Mouse (Mus musculus): ENCODE data around the gene Lonp2. TPM values are rescaled to one million over a fixed set of nuclear protein-coding genes. Genes with fewer than 3 reads are reported as not detected.

Lonp2 gene
- polyA plus RNA-seq (2015; fragmentation: Nextera tagmentation; extraction: Ambion mirVana) = 72.5 and 78.0 TPM in 2 replicates

- H3K4me1 ChIP-seq (ENCODE audit: control insufficient read depth, insufficient read depth, low read length) = peaks cover 10% of the 10 kb centered on the region
- H3K9ac ChIP-seq (ENCODE audit: low read depth, low read length) = peak within 1 kb of the TSS; percentile 80
- H3K4me3 ChIP-seq (ENCODE audit: low read length) = peak within 1 kb of the TSS; percentile 94
- WGBS = under 1% methylated on average over 62 of the region's 62 CpGs
- no peaks in the 10 kb centered on the region for H3K36me3 ChIP-seq (ENCODE audit: control insufficient read depth, insufficient read depth, low read length)
- H3K9me3 ChIP-seq (ENCODE audit: control insufficient read depth, low read length) = no peaks in the 10 kb centered on the region
- H3K4me2 ChIP-seq (ENCODE audit: low read depth, low read length) = peak within 1 kb of the TSS; percentile 74
- peak within 1 kb of the TSS; percentile 76 for H3K27ac ChIP-seq (ENCODE audit: low read length)
- no peaks in the 10 kb centered on the region for H3K27me3 ChIP-seq (replicated peaks; ENCODE audit: control insufficient read depth, insufficient read depth, low read length)
- ATAC-seq = peak; percentile 99
Measured at GRCm38 (mm10) chr8:86623911-86624731, at the start of gene Lonp2. Lonp2 (plus strand) TSS chr8:86624043.

- 78% methylated on average over 8 of the region's 8 CpGs for WGBS
- no peak overlapping the region for H3K4me2 ChIP-seq (ENCODE audit: low read depth, low read length)
Measured at GRCm38 (mm10) chr8:86577547-86577946, 46.3 kb upstream of the Lonp2 start.

GRCm38 (mm10) chr8:86578076-86578475 is 45.8 kb upstream of the Lonp2 start:
- H3K36me3 ChIP-seq (ENCODE audit: control insufficient read depth, insufficient read depth, low read length) = no peaks in the 10 kb centered on the region
- H3K4me2 ChIP-seq (ENCODE audit: low read depth, low read length) = no peak overlapping the region
- H3K9me3 ChIP-seq (ENCODE audit: control insufficient read depth, low read length) = no peaks in the 10 kb centered on the region
- 46% methylated on average over 9 of the region's 9 CpGs for WGBS
- no peak overlapping the region for H3K27ac ChIP-seq (ENCODE audit: low read length)
- no peak overlapping the region for H3K9ac ChIP-seq (ENCODE audit: low read depth, low read length)
- ATAC-seq = no peak
- H3K4me3 ChIP-seq (ENCODE audit: low read length) = no peak overlapping the region
- H3K4me1 ChIP-seq (ENCODE audit: control insufficient read depth, insufficient read depth, low read length) = no peaks in the 10 kb centered on the region; the same call in 1 of the 2 replicates
- no peaks in the 10 kb centered on the region for H3K27me3 ChIP-seq (replicated peaks; ENCODE audit: control insufficient read depth, insufficient read depth, low read length)

More at GRCm38 (mm10) chr8:86577547-86577946, 46.3 kb upstream of the Lonp2 start:
- no peak overlapping the region for H3K27ac ChIP-seq (ENCODE audit: low read length)
- no peak overlapping the region for H3K9ac ChIP-seq (ENCODE audit: low read depth, low read length)
- H3K27me3 ChIP-seq (replicated peaks; ENCODE audit: control insufficient read depth, insufficient read depth, low read length) = no peaks in the 10 kb centered on the region
- H3K4me3 ChIP-seq (ENCODE audit: low read length) = no peak overlapping the region
- H3K4me1 ChIP-seq (ENCODE audit: control insufficient read depth, insufficient read depth, low read length) = no peaks in the 10 kb centered on the region; the same call in 1 of the 2 replicates
- no peaks in the 10 kb centered on the region for H3K9me3 ChIP-seq (ENCODE audit: control insufficient read depth, low read length)
- H3K36me3 ChIP-seq (ENCODE audit: control insufficient read depth, insufficient read depth, low read length) = no peaks in the 10 kb centered on the region
- no peak for ATAC-seq

- Histone ChIP-seq H3K4me1 (ENCODE audit: control insufficient read depth, insufficient read depth, low read length) (no peaks in the 10 kb centered on the region; the same call in 1 of the 2 replicates), H3K4me3 (ENCODE audit: low read length) (no peak overlapping the region), H3K4me2 (ENCODE audit: low read depth, low read length) (no peak overlapping the region), H3K9ac (ENCODE audit: low read depth, low read length) (no peak overlapping the region), H3K9me3 (ENCODE audit: control insufficient read depth, low read length) (no peaks in the 10 kb centered on the region), H3K27ac (ENCODE audit: low read length) (no peak overlapping the region), H3K27me3 (replicated peaks; ENCODE audit: control insufficient read depth, insufficient read depth, low read length) (no peaks in the 10 kb centered on the region), H3K36me3 (ENCODE audit: control insufficient read depth, insufficient read depth, low read length) (no peaks in the 10 kb centered on the region)
- no peak for ATAC-seq
- WGBS = 77% methylated on average over 8 of the region's 8 CpGs
Measured at GRCm38 (mm10) chr8:86578693-86579092, 45.1 kb upstream of the Lonp2 start.

- no peak within 1 kb of the TSS for H3K9ac ChIP-seq (ENCODE audit: low read depth, low read length)
- H3K36me3 ChIP-seq (ENCODE audit: control insufficient read depth, insufficient read depth, low read length) = no peaks in the 10 kb centered on the region
- H3K4me1 ChIP-seq (ENCODE audit: control insufficient read depth, insufficient read depth, low read length) = no peaks in the 10 kb centered on the region; the same call in 1 of the 2 replicates
- no peak within 1 kb of the TSS for H3K4me3 ChIP-seq (ENCODE audit: low read length)
- ATAC-seq = no peak
- no peaks in the 10 kb centered on the region for H3K27me3 ChIP-seq (replicated peaks; ENCODE audit: control insufficient read depth, insufficient read depth, low read length)
- H3K4me2 ChIP-seq (ENCODE audit: low read depth, low read length) = no peak within 1 kb of the TSS
- no peak within 1 kb of the TSS for H3K27ac ChIP-seq (ENCODE audit: low read length)
- no peaks in the 10 kb centered on the region for H3K9me3 ChIP-seq (ENCODE audit: control insufficient read depth, low read length)
Measured at GRCm38 (mm10) chr8:86580458-86580857, 43.4 kb upstream of the Lonp2 start, which contains the start of gene Abcc12. Abcc12 (minus strand) TSS chr8:86580686.

DNA sequence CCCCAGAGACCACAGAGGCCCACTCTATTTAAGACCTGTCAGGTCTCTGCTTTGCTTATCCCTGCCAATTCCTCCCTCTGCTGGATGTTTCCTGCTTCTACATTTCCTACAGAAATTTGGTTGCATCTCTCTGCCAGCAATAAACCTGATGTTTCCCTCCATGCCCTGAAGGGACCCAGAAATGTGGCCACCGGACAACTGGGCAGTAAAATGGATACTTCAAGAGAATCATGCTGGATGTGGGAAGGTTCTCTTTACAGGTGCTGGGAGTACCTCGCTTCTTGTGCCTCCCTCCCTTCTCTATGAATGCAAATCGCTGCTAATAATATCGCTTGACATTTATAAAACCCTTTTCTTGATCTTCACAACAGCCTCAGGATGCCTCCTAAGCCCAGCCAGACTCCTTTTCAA is 41.9 kb upstream of the Lonp2 start:
- Histone ChIP-seq H3K27ac (ENCODE audit: low read length) (no peak overlapping the region), H3K9me3 (ENCODE audit: control insufficient read depth, low read length) (no peaks in the 10 kb centered on the region), H3K36me3 (ENCODE audit: control insufficient read depth, insufficient read depth, low read length) (no peaks in the 10 kb centered on the region), H3K27me3 (replicated peaks; ENCODE audit: control insufficient read depth, insufficient read depth, low read length) (no peaks in the 10 kb centered on the region), H3K4me1 (ENCODE audit: control insufficient read depth, insufficient read depth, low read length) (no peaks in the 10 kb centered on the region; the same call in 1 of the 2 replicates), H3K9ac (ENCODE audit: low read depth, low read length) (no peak overlapping the region), H3K4me2 (ENCODE audit: low read depth, low read length) (no peak overlapping the region), H3K4me3 (ENCODE audit: low read length) (no peak overlapping the region)
- 80% methylated on average over 4 of the region's 4 CpGs for WGBS
- no peak for ATAC-seq

DNA sequence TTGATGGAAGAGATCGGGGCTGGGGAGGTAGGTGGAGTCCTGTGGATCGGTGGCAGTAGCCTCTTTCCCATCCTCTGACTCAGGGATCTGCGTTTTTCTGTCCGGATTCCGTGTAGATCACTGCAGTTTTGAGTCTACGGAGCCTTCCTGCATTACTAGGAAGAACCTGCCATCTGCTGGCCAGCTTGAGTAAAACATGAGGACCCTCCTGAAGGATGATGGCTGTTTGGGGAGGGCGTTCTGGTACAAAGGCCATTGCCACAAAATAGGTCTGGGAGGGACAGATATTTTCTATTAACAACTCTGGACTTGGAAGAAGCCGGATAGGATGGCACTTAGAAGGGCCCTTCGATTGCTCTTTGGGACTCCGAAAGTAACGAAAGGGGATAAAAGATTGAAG is 38.7 kb upstream of the Lonp2 start:
- Histone ChIP-seq H3K4me1 (ENCODE audit: control insufficient read depth, insufficient read depth, low read length) (no peaks in the 10 kb centered on the region), H3K9ac (ENCODE audit: low read depth, low read length) (no peak overlapping the region), H3K9me3 (ENCODE audit: control insufficient read depth, low read length) (no peaks in the 10 kb centered on the region), H3K27ac (ENCODE audit: low read length) (no peak overlapping the region), H3K4me2 (ENCODE audit: low read depth, low read length) (peak overlapping the region; percentile 77), H3K36me3 (ENCODE audit: control insufficient read depth, insufficient read depth, low read length) (no peaks in the 10 kb centered on the region), H3K27me3 (replicated peaks; ENCODE audit: control insufficient read depth, insufficient read depth, low read length) (no peaks in the 10 kb centered on the region), H3K4me3 (ENCODE audit: low read length) (peak overlapping the region; percentile 47)
- 3% methylated on average over 11 of the region's 11 CpGs for WGBS
- ATAC-seq = peak; percentile 58; the same call in 1 of the 2 replicates

- H3K9ac ChIP-seq (ENCODE audit: low read depth, low read length) = no peak overlapping the region
- no peaks in the 10 kb centered on the region for H3K27me3 ChIP-seq (replicated peaks; ENCODE audit: control insufficient read depth, insufficient read depth, low read length)
- WGBS = 2% methylated on average over 16 of the region's 16 CpGs
- no peaks in the 10 kb centered on the region for H3K36me3 ChIP-seq (ENCODE audit: control insufficient read depth, insufficient read depth, low read length)
- H3K27ac ChIP-seq (ENCODE audit: low read length) = no peak overlapping the region
- ATAC-seq = peak; percentile 76
- H3K4me1 ChIP-seq (ENCODE audit: control insufficient read depth, insufficient read depth, low read length) = no peaks in the 10 kb centered on the region
- no peaks in the 10 kb centered on the region for H3K9me3 ChIP-seq (ENCODE audit: control insufficient read depth, low read length)
- H3K4me3 ChIP-seq (ENCODE audit: low read length) = peak overlapping the region; percentile 47
- H3K4me2 ChIP-seq (ENCODE audit: low read depth, low read length) = peak overlapping the region; percentile 77
Measured at GRCm38 (mm10) chr8:86585532-86585931, 38.3 kb upstream of the Lonp2 start.

DNA sequence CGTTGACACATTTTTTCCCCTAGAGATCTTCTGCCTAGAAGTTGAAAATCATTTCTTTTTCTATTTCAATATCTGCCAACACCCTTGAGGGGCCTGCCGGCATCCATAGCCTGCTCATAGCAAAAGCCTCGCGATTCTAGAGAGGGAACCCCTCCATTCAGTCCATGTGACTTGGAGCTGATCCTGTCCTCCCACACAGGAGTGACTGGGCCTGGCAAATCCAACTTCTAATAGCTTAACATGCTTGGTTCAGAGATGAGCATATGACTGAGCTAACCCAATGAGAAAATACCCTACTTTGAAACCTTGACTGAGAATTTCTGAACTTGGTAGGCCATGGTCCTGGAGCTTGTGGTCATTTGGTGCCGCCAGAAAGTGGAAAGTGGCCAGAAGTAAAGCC is 37.8 kb upstream of the Lonp2 start:
- no peak overlapping the region for H3K4me2 ChIP-seq (ENCODE audit: low read depth, low read length)
- 39% methylated on average over 5 of the region's 5 CpGs for WGBS
- no peaks in the 10 kb centered on the region for H3K27me3 ChIP-seq (replicated peaks; ENCODE audit: control insufficient read depth, insufficient read depth, low read length)
- ATAC-seq = 0 out of 2 replicates have a peak, but pooled peaks have one; percentile 44
- no peaks in the 10 kb centered on the region for H3K36me3 ChIP-seq (ENCODE audit: control insufficient read depth, insufficient read depth, low read length)
- no peak overlapping the region for H3K27ac ChIP-seq (ENCODE audit: low read length)
- H3K9ac ChIP-seq (ENCODE audit: low read depth, low read length) = no peak overlapping the region
- no peaks in the 10 kb centered on the region for H3K9me3 ChIP-seq (ENCODE audit: control insufficient read depth, low read length)
- H3K4me1 ChIP-seq (ENCODE audit: control insufficient read depth, insufficient read depth, low read length) = no peaks in the 10 kb centered on the region
- H3K4me3 ChIP-seq (ENCODE audit: low read length) = no peak overlapping the region
